Mouse (Mus musculus): ENCODE results near the gene Borcs8.

- TF ChIP-seq CTCF (IDR thresholded peaks at IDR 0.05; ENCODE audit: low read depth) (no peak), EP300 (IDR thresholded peaks at IDR 0.05; ENCODE audit: low read depth) (no peak)
These were observed 32.9 kb downstream of the Borcs8 start, which contains the start of gene Tmem161a for GRCm38 (mm10) chr8:70172043-70172681.
